Mouse (Mus musculus) limb, embryonic 11.5 days (tissue): ENCODE measurements at regions not wholly inside any gene's neighbourhood (a gene's known extent, or its start where the extent isn't known, plus 50 kb on each side); places are given as distances from the start of the nearest gene placed in this dataset.
A peak's percentile ranks its signal among the peaks of the same experiment; 100 is the strongest.

Experiments used
- ATAC-seq: fragments of 200-750 bp; cut with Nextera tagmentation; 2 replicates; pipeline ENCODE4 v1.8.0; 2017; ENCODE audit warnings: low read depth; ENCODE audit not compliant: insufficient number of reproducible peaks, low FRiP score, low TSS enrichment
- DNase-seq: peaks from one replicate; pipeline ENCODE4 v3.0.0-alpha.2; 2015; ENCODE audit warnings: low spot score
- H3K27ac ChIP-seq: fragments of 300-500 bp; sonication (generic); replicated peaks from 2 replicates; pipeline ENCODE4 v1.5.1; 2014; ENCODE audit warnings: low read depth, mild to moderate bottlenecking, low read length
- H3K27me3 ChIP-seq: fragments of 300-500 bp; sonication (generic); 2 replicates; pipeline ENCODE4 v1.6.1; 2014; ENCODE audit warnings: mild to moderate bottlenecking, low read length, mixed read lengths; ENCODE audit not compliant: control insufficient read depth, insufficient read depth
- H3K36me3 ChIP-seq: fragments of 300-500 bp; sonication (generic); 2 replicates; pipeline ENCODE4 v1.6.1; 2014; ENCODE audit warnings: mild to moderate bottlenecking, low read length, moderate library complexity, mixed read lengths; ENCODE audit not compliant: control insufficient read depth, insufficient read depth
- H3K4me1 ChIP-seq: fragments of 300-500 bp; sonication (generic); 2 replicates; pipeline ENCODE4 v1.6.1; 2014; ENCODE audit warnings: low read length, mixed read lengths; ENCODE audit not compliant: control insufficient read depth, insufficient read depth
- H3K4me2 ChIP-seq: fragments of 300-500 bp; sonication (generic); 2 replicates; pipeline ENCODE4 v1.6.1; 2014; ENCODE audit warnings: low read depth, mild to moderate bottlenecking, moderate library complexity; ENCODE audit not compliant: severe bottlenecking
- H3K4me3 ChIP-seq: fragments of 300-500 bp; sonication (generic); 2 replicates; pipeline ENCODE4 v1.5.1; 2014; ENCODE audit warnings: low read depth, low read length
- H3K9ac ChIP-seq: fragments of 300-500 bp; sonication (generic); 2 replicates; pipeline ENCODE4 v1.6.1; 2014; ENCODE audit warnings: mild to moderate bottlenecking, low read length
- H3K9me3 ChIP-seq: fragments of 300-500 bp; sonication (generic); 2 replicates; pipeline ENCODE4 v1.6.1; 2016; ENCODE audit warnings: low read length; ENCODE audit not compliant: control insufficient read depth
- WGBS: fragments of 180-500 bp; shearing (Covaris S2); extraction: QIAGEN DNeasy Blood & Tissue Kit; methylation state at CpG from one replicate; pipeline ENCODE4 v1.1.7; 2014; 5-methylcytosine and 5-hydroxymethylcytosine counted together

GRCm38 (mm10) chr12:69101965-69102364 is 57.0 kb downstream of the Rps29 start:
- no peak overlapping the region for H3K4me2 ChIP-seq
- ATAC-seq, result no peak
- H3K27me3 ChIP-seq, result no peaks in the 10 kb centered on the region
- DNase-seq, result no peak
- no peaks in the 10 kb centered on the region for H3K9me3 ChIP-seq
- no peak overlapping the region for H3K9ac ChIP-seq
- WGBS, result 86% methylated on average over 3 of the region's 3 CpGs
- H3K4me3 ChIP-seq, result no peak overlapping the region
- H3K27ac ChIP-seq, result no peak overlapping the region
- H3K4me1 ChIP-seq, result no peaks in the 10 kb centered on the region
- no peaks in the 10 kb centered on the region for H3K36me3 ChIP-seq

DNA sequence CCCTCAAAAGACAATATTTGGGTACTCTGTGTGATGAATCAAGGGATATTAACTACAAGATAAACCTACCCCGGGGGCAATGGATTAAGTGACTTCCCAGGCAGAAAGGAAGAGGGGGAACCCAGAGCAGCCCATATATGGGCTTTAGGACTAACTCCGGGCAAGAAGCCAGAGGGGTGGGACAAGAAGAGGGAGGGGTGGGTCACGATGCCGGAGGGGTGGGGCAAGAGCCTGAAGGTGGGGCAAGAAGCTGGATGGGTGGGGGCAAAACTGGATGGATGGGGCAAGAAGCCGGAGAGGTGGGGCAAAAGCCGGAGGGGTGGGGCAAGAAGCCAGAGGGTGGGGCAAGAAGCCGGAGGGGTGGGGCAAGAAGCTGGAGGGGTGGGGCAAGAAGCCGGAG is 64.1 kb downstream of the Rps29 start:
- Histone ChIP-seq H3K4me2 (no peak overlapping the region), H3K27ac (no peak overlapping the region), H3K36me3 (no peaks in the 10 kb centered on the region), H3K27me3 (no peaks in the 10 kb centered on the region), H3K4me3 (no peak overlapping the region), H3K9ac (no peak overlapping the region), H3K4me1 (no peaks in the 10 kb centered on the region), H3K9me3 (no peaks in the 10 kb centered on the region)
- ATAC-seq, result no peak
- 91% methylated on average over 8 of the region's 8 CpGs for WGBS
- DNase-seq, result no peak

DNA sequence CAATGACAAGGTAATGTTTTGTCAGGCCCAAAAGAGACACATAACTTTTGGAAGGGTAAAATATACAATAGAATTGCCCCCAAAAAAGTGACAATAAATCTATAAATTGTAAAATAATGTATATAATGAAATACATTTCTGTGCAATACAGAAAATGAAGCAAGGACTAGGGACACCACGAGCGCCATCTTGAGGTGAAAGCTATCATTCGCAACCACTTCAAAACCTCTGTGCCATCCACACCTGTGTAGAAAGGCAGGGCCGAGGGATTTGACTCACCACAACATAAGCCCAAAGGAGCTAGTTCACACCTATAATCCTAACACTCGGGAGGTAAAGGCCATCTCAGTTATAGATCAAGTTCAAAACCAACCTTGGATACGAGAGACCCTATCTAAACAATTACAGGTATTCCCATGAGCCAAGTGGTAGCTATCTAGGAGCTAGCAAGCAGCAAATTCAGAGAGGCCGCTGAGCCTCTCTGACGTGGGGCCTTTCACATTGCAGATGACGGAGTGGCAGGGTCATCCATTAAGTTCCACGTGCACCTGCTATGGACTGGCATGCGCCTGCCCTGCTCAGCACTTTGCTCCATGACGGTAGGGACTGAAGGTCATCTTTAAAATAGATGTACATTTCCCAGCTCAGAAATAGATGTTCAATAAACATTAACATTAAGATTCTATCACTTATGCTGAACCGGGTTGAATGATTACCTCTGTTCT is 65.8 kb downstream of the Rps29 start:
- ATAC-seq (no peak), DNase-seq (peak; percentile 37)
- 66% methylated on average over 13 of the region's 13 CpGs for WGBS
- Histone ChIP-seq H3K4me3 (no peak overlapping the region), H3K4me1 (no peaks in the 10 kb centered on the region), H3K9ac (no peak overlapping the region), H3K27ac (no peak overlapping the region), H3K4me2 (no peak overlapping the region), H3K36me3 (no peaks in the 10 kb centered on the region), H3K27me3 (no peaks in the 10 kb centered on the region), H3K9me3 (no peaks in the 10 kb centered on the region)

DNA sequence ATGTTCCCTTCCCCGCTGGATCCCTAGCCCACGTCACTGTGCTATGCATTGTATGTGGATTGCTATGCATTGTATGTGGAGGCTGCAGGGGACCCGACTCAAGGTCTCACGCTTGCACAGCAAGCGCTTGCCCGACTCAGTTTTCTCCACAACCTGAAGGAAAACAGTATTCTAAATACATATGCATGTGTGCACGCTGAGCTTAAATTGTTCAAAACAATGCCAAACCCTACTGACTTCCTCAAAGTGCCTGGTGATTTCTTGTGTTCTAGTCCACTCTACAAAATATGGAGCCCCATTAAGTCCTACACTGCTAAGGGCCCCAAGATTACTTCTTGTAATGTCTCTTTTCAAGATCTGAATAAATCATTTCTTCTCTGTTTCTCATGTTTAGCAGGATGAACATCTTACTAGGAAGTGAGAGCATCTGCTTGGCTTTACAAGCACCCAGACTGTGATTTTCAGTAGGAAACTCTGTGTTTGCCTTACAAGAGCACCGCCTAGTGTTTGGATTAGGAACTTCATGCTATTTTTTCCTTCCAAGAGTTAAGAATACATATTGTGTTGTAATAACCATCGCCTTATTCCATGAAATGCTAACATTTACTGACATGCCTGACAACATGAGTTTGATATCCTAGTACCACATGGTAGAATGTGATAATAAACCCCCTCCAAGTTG is 70.9 kb downstream of the Rps29 start:
- no peaks in the 10 kb centered on the region for H3K36me3 ChIP-seq
- 65% methylated on average over 9 of the region's 9 CpGs for WGBS
- H3K4me1 ChIP-seq, result peaks cover 13% of the 10 kb centered on the region; the same call in 1 of the 2 replicates
- DNase-seq (peak; percentile 56), ATAC-seq (no peak)
- no peaks in the 10 kb centered on the region for H3K9me3 ChIP-seq
- H3K27me3 ChIP-seq, result no peaks in the 10 kb centered on the region
- no peak overlapping the region for H3K9ac ChIP-seq
- H3K27ac ChIP-seq, result no peak overlapping the region
- H3K4me3 ChIP-seq, result no peak overlapping the region
- peak overlapping the region; percentile 10; the same call in 1 of the 2 replicates for H3K4me2 ChIP-seq

DNA sequence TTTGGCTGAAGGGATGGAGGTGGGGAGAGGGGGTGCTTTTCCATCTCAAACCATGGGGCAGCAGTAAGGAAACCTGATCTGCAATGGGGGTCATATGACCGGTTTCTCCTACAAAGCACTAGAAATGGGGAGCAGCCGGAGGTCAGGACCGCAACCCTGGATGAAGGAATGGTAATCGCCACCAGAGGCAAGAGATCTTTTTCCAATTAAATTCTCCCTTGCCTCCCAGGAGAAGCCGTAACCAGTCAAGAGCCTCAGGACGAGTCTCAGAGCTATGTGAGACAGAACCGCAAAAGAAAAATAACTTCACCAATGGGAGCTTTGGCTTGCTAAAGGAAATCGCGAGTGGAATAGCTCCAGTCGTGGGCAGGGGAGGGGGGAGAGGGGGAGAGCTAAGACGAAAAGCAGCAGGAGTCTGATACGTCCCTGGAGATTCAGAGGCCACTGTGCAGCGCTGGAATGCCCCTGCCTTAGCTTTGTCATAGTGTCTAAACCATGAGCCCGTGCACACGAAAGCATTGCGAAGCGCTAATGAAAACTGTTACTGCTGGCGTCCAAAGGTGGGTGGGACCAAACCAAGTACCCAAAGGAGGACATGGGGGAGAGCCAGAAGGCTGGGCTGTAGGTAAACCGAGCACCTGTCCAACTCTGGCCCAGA is 73.3 kb downstream of the Rps29 start:
- Histone ChIP-seq H3K27me3 (no peaks in the 10 kb centered on the region), H3K4me3 (peak overlapping the region; percentile 6; the same call in 1 of the 2 replicates), H3K9me3 (no peaks in the 10 kb centered on the region), H3K27ac (peak overlapping the region; percentile 59), H3K4me2 (peak overlapping the region; percentile 49), H3K36me3 (no peaks in the 10 kb centered on the region), H3K9ac (no peak overlapping the region), H3K4me1 (peaks cover 22% of the 10 kb centered on the region)
- ATAC-seq (peak; percentile 73), DNase-seq (peak; percentile 73)
- 14% methylated on average over 19 of the region's 19 CpGs for WGBS

- Histone ChIP-seq H3K4me2 (no peak overlapping the region; the same call in 1 of the 2 replicates), H3K9me3 (no peaks in the 10 kb centered on the region), H3K27me3 (no peaks in the 10 kb centered on the region), H3K36me3 (no peaks in the 10 kb centered on the region), H3K27ac (peak overlapping the region; percentile 59), H3K4me3 (no peak overlapping the region), H3K4me1 (peaks cover 22% of the 10 kb centered on the region), H3K9ac (no peak overlapping the region)
- DNase-seq (no peak), ATAC-seq (no peak)
- 77% methylated on average over 5 of the region's 5 CpGs for WGBS
These were observed 74.3 kb downstream of the Rps29 start for GRCm38 (mm10) chr12:69084656-69085055.

DNA sequence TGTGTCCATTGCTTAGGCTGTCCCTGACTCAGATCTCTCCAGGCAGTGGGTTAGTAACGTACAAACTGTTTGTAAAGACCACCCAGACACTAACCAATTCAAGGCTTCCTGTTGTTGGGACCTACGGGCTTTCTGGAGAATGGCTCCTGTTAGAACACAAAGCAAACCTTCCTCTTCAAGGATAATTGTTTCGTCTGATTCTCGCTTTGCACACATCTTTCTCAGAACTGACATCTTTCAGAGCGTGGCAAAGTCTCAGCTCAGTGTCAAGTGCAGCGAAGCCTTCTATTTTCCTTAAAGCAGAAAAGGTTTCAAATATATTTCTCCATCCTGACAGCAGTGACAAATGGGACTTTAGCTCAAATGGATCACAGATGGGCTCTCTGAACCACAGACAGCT is 76.9 kb downstream of the Rps29 start:
- H3K27ac ChIP-seq, result no peak overlapping the region
- WGBS, result 19% methylated on average over 6 of the region's 6 CpGs
- no peak overlapping the region for H3K4me2 ChIP-seq
- H3K9me3 ChIP-seq, result no peaks in the 10 kb centered on the region
- no peak for ATAC-seq
- no peak overlapping the region for H3K9ac ChIP-seq
- peak; percentile 23 for DNase-seq
- no peaks in the 10 kb centered on the region for H3K27me3 ChIP-seq
- H3K36me3 ChIP-seq, result no peaks in the 10 kb centered on the region
- no peak overlapping the region for H3K4me3 ChIP-seq
- peaks cover 22% of the 10 kb centered on the region for H3K4me1 ChIP-seq

DNA sequence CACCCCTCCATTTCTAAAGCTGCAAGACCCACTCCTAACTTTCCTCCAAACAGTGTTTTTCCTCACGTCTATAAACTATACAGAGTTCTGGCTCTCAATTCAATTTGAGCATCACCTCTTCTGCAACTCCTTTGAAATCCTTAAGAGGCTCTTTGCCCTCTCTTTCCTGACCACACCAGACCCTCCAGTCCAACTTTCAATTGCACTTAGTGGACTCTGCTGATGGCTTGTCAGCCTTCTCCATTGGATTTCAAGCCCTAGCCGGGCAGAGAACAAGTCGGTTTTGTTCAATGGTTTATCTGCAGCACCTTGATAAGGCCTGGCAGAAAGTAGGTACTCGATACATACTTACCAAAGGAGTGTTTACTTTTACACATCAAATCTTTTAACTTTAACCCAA is 119.4 kb downstream of the Rps29 start:
- Histone ChIP-seq H3K9ac (no peak overlapping the region), H3K27me3 (no peaks in the 10 kb centered on the region), H3K9me3 (no peaks in the 10 kb centered on the region), H3K36me3 (no peaks in the 10 kb centered on the region), H3K27ac (no peak overlapping the region), H3K4me2 (no peak overlapping the region), H3K4me1 (no peaks in the 10 kb centered on the region), H3K4me3 (no peak overlapping the region)
- DNase-seq (no peak), ATAC-seq (no peak)
- WGBS, result 83% methylated on average over 4 of the region's 4 CpGs
